In the genomic region with DNA sequence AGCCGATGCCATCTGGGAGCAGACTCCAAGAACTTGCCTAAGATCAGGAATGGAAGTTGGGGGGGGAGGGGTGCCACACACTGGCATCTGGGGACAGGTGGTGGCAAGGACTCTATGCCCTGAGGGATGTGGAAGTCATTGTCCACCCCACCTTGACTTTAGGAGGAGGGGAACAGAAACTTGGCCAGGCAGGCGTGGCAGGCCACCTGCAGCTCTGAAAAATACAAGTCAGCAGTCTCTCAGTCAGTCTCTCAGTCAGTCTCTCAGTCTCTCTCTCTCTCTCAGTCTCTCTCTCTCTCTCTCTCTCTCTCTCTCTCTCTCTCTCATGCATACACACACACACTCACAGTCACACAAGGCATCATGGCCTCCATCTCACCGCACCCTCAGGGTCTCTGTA, we compare ENCODE assay signal across 20 mouse cellular contexts. TPM values are rescaled to one million over a fixed set of nuclear protein-coding genes. Genes with fewer than 3 reads are reported as not detected.
A peak's percentile ranks its signal among the peaks of the same experiment; 100 is the strongest.
DNase-seq lines count a peak whose midpoint lies in the region; ATAC-seq lines count a peak whose summit lies in the region.
"Had no signal": no experiment of that assay in that cellular context is flagged by ENCODE, and none has a peak within 500 bp of the region (broad histone marks: within the 10 kb centered on the region; RNA-seq: fewer than 3 reads in every experiment).

No protein-coding gene starts in this region.

- H3K9ac ChIP-seq in forebrain, embryonic 13.5 days: no peak overlapping the region
- H3K9ac ChIP-seq: embryonic facial prominence, embryonic 13.5 days; embryonic facial prominence, embryonic 15.5 days had no signal

- DNase-seq in forebrain, embryonic 10.5 days (ENCODE audit: extremely low spot score, low spot score): no peak
- DNase-seq in spleen, postnatal 36 days (ENCODE audit: low spot score in 2 of 2): peak; percentile 51 to 64
- DNase-seq in spleen, adult 12 weeks (ENCODE audit: low spot score): no peak
- peak; percentile 54 for DNase-seq in splenic B cell, adult 2 months (ENCODE audit: low read depth, low spot score)
- no peak for DNase-seq in adrenal gland, adult 8-10 months
- DNase-seq: adrenal gland, postnatal 10 days; adrenal gland, postnatal 25 days; cerebellum, adult 11 months; cerebellum, adult 8-10 months; cerebellum, adult 9-11 months; embryo, embryonic 11 days had no signal

- no peaks in the 10 kb centered on the region for H3K4me1 ChIP-seq in forebrain, embryonic 13.5 days
- no peaks in the 10 kb centered on the region for H3K4me1 ChIP-seq in forebrain, embryonic 10.5 days
- H3K4me1 ChIP-seq: embryonic facial prominence, embryonic 13.5 days had no signal

- 96% methylated on average over 3 of the region's 3 CpGs for WGBS in forebrain, embryonic 13.5 days
- WGBS in forebrain, embryonic 10.5 days: 97% methylated on average over 3 of the region's 3 CpGs

- H3K4me3 ChIP-seq in forebrain, embryonic 13.5 days: no peak overlapping the region
- no peak overlapping the region for H3K4me3 ChIP-seq in forebrain, embryonic 10.5 days
- H3K4me3 ChIP-seq: embryonic facial prominence, embryonic 13.5 days; embryonic facial prominence, embryonic 15.5 days; erythroblast, embryonic 14.5 days had no signal

- H3K27me3 ChIP-seq in forebrain, embryonic 13.5 days: no peaks in the 10 kb centered on the region
- H3K27me3 ChIP-seq in forebrain, embryonic 10.5 days (ENCODE audit: poor library complexity, severe bottlenecking): no peaks in the 10 kb centered on the region
- H3K27me3 ChIP-seq in splenic B cell, adult 2 months (ENCODE audit: control insufficient read depth, insufficient read depth, low read length, poor library complexity, severe bottlenecking): no peaks in the 10 kb centered on the region; the same call in 1 of the 2 replicates
- H3K27me3 ChIP-seq: embryonic facial prominence, embryonic 13.5 days; embryonic facial prominence, embryonic 15.5 days; Patski had no signal

- no peak overlapping the region for H3K4me2 ChIP-seq in forebrain, embryonic 13.5 days
- H3K4me2 ChIP-seq: embryonic facial prominence, embryonic 13.5 days; embryonic facial prominence, embryonic 15.5 days had no signal

- H3K9me3 ChIP-seq in forebrain, embryonic 13.5 days (replicated peaks): no peaks in the 10 kb centered on the region
- H3K9me3 ChIP-seq in forebrain, embryonic 10.5 days: no peaks in the 10 kb centered on the region
- H3K9me3 ChIP-seq: embryonic facial prominence, embryonic 13.5 days; embryonic facial prominence, embryonic 15.5 days; G1E had no signal

- peaks cover 71% of the 10 kb centered on the region for H3K36me3 ChIP-seq in forebrain, embryonic 13.5 days (ENCODE audit: poor library complexity, severe bottlenecking)
- peaks cover 74% of the 10 kb centered on the region for H3K36me3 ChIP-seq in forebrain, embryonic 10.5 days (replicated peaks)
- peaks cover 4% of the 10 kb centered on the region; the same call in 1 of the 2 replicates for H3K36me3 ChIP-seq in splenic B cell, adult 2 months (ENCODE audit: control insufficient read depth, insufficient read depth, low read length, poor library complexity, severe bottlenecking)
- H3K36me3 ChIP-seq: G1E had no signal

- ATAC-seq in forebrain, embryonic 13.5 days: no peak
- ATAC-seq: activated CD4-positive, CD25-positive, alpha-beta regulatory T cell, adult 4 months; forebrain, embryonic 14.5 days; forebrain, embryonic 16.5 days; Patski had no signal

- H3K27ac ChIP-seq in forebrain, embryonic 13.5 days: peak overlapping the region; percentile 6; the same call in 1 of the 2 replicates
- H3K27ac ChIP-seq in forebrain, embryonic 10.5 days: no peak overlapping the region
- H3K27ac ChIP-seq: embryonic facial prominence, embryonic 13.5 days; embryonic facial prominence, embryonic 15.5 days had no signal

RNA-seq across cellular contexts. Expression of a gene that starts 14.9 kb away (rescaled TPM):
- 29.4 and 31.3 TPM in 2 replicates for polyA plus RNA-seq in forebrain, embryonic 13.5 days (2015; fragmentation: Nextera tagmentation; extraction: Ambion mirVana)
- 50.0 and 56.1 TPM in 2 replicates for polyA plus RNA-seq in forebrain, embryonic 10.5 days (2016; fragmentation: Nextera tagmentation; extraction: Ambion mirVana)
- 10 to 100 TPM; 39.1 to 76.8 (median 65.3) TPM for total RNA-seq in adrenal gland, adult 8-10 months (2022)

RNA-seq across cellular contexts. Expression of a gene that starts 37.1 kb away (rescaled TPM):
- polyA plus RNA-seq in forebrain, embryonic 13.5 days (2015; fragmentation: Nextera tagmentation; extraction: Ambion mirVana): 200 and 208 TPM in 2 replicates
- 117 and 123 TPM in 2 replicates for polyA plus RNA-seq in forebrain, embryonic 10.5 days (2016; fragmentation: Nextera tagmentation; extraction: Ambion mirVana)
- 100 to 1,000 TPM in 2 of 4 experiments, 10 to 100 TPM in 2; 80.4 to 126 (median 97.1) TPM for total RNA-seq in adrenal gland, adult 8-10 months (2022)
- polyA plus RNA-seq: G1E had no signal

Comparison
In these comparisons a context has a peak if more than half of its experiments do, and no peak if none do; other contexts are left out.
1. DNase-seq: peak in spleen, postnatal 36 days (2 of 2) and splenic B cell, adult 2 months (single experiment); none in forebrain, embryonic 10.5 days (single experiment), spleen, adult 12 weeks (single experiment) and adrenal gland, adult 8-10 months (single experiment).